Mouse (Mus musculus): ENCODE results near the gene Psmd5. TPM values are rescaled to one million over a fixed set of nuclear protein-coding genes. Genes with fewer than 3 reads are reported as not detected.

Psmd5 gene
- polyA plus RNA-seq, 1 experiment from 2014 or later = 90.4 TPM

- no peaks in the 10 kb centered on the region for H3K9me3 ChIP-seq
- H3K4me2 ChIP-seq = no peak overlapping the region
- H3K36me3 ChIP-seq = no peaks in the 10 kb centered on the region
- H3K4me1 ChIP-seq (replicated peaks) = peaks cover 15% of the 10 kb centered on the region
- no peak overlapping the region for H3K9ac ChIP-seq
- ATAC-seq (ENCODE audit: low read depth) = no peak
- WGBS = 59% methylated on average over 6 of the region's 6 CpGs
- peaks cover 4% of the 10 kb centered on the region for H3K27me3 ChIP-seq
- no peak overlapping the region for H3K27ac ChIP-seq (replicated peaks)
- H3K4me3 ChIP-seq = no peak overlapping the region
These were observed 31.7 kb upstream of the Psmd5 start for GRCm38 (mm10) chr2:34906426-34906825.

DNA sequence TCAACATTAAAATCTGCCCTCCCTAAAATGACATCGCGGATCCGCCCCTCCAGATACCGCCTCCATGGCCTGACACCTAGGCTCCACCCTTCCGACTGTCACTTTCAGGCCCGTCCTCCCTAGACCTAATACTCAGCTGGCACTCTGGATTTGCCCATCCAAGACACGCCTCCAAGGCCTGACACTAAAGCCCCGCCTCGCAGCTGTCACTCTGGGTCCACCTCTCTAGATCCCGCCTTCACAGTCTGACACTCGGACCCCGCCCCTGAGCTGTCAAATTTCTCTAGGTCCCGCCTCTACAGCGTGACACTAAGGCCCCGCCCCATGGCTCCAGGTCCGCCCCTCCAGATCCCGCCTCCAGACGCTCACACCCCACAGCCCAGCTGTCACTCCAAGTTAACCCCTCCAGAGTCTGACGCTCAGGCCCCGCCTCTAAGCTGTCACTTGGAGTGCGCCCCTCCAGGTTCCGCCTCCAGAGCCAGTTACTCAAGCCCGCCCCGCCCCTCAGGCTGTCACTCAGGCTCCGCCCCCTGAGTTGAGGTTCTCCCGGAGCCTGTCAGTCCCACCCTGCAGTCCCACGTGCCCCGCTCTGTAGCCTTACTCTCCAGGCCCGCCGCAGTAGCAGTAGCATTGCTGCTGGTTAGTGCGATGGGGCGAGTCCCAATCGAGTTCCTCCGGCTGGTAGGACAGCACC, 30.2 kb upstream of the Psmd5 start:
- H3K9me3 ChIP-seq = no peaks in the 10 kb centered on the region
- H3K4me1 ChIP-seq (replicated peaks) = peaks cover 15% of the 10 kb centered on the region
- H3K27me3 ChIP-seq = no peaks in the 10 kb centered on the region
- ATAC-seq (ENCODE audit: low read depth) = peak; percentile 97
- H3K4me3 ChIP-seq = peak overlapping the region; percentile 39
- H3K27ac ChIP-seq (replicated peaks) = peak overlapping the region; percentile 79
- H3K9ac ChIP-seq = peak overlapping the region; percentile 53; the same call in 1 of the 2 replicates
- H3K36me3 ChIP-seq = no peaks in the 10 kb centered on the region
- peak overlapping the region; percentile 61 for H3K4me2 ChIP-seq
- WGBS = under 1% methylated on average over 34 of the region's 34 CpGs

GRCm38 (mm10) chr2:34903652-34904405, 29.1 kb upstream of the Psmd5 start:
- Histone ChIP-seq H3K9ac (no peak overlapping the region), H3K4me3 (peak overlapping the region; percentile 39; the same call in 1 of the 2 replicates), H3K27ac (replicated peaks) (no peak overlapping the region)

DNA sequence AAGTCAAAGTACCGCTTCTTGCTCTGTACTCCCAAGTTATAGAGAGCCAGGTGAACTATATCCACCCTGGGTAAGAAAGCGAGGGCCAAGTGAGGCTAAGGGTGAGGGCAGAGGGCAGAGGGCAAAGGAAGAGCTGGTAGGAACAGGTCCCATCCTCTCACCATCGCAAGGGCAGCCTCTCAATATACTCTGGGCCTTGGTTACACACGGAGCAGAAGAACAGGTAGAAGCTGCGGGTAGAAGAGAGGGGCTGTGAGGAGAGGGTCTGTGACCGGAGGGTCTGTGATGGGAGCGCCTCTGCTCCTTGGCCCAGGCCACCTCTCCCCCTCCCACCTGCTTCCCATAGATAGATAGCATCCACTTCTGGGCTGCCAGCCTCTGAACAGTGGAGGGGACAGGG, 28.4 kb upstream of the Psmd5 start:
- no peaks in the 10 kb centered on the region for H3K27me3 ChIP-seq
- H3K36me3 ChIP-seq = no peaks in the 10 kb centered on the region
- peaks cover 15% of the 10 kb centered on the region for H3K4me1 ChIP-seq (replicated peaks)
- H3K9ac ChIP-seq = no peak overlapping the region
- ATAC-seq (ENCODE audit: low read depth) = no peak
- no peak overlapping the region for H3K4me2 ChIP-seq
- H3K27ac ChIP-seq (replicated peaks) = no peak overlapping the region
- no peaks in the 10 kb centered on the region for H3K9me3 ChIP-seq
- WGBS = 87% methylated on average over 7 of the region's 7 CpGs
- no peak overlapping the region for H3K4me3 ChIP-seq

More at GRCm38 (mm10) chr2:34903652-34904405, 29.1 kb upstream of the Psmd5 start:
- Histone ChIP-seq H3K4me2 (peak overlapping the region; percentile 61), H3K4me1 (replicated peaks) (peaks cover 15% of the 10 kb centered on the region), H3K27me3 (no peaks in the 10 kb centered on the region), H3K9me3 (no peaks in the 10 kb centered on the region), H3K36me3 (no peaks in the 10 kb centered on the region)
- no peak for ATAC-seq (ENCODE audit: low read depth)
- 80% methylated on average over 4 of the region's 4 CpGs for WGBS

DNA sequence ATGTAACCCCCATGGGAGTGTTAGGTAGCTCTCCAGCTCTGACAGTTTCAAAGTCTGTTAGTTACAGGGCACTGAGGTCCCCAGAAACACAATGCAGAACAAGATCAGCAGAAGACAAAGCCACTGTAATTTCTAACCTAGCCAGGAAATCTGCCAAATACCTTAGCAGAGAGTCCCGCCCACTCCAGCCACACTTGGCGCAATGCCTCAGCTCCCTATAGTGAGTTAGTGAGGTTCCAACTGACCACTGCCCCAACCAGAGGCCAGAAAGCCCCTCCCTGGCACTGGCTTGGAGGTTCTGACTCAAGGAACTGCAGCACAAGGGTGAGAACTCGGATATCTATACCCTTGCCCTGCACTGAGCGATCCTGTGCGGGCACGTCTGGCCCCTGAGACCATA, 28.0 kb upstream of the Psmd5 start:
- H3K9ac ChIP-seq = no peak overlapping the region
- no peaks in the 10 kb centered on the region for H3K27me3 ChIP-seq
- H3K9me3 ChIP-seq = no peaks in the 10 kb centered on the region
- no peak for ATAC-seq (ENCODE audit: low read depth)
- peaks cover 15% of the 10 kb centered on the region for H3K4me1 ChIP-seq (replicated peaks)
- no peaks in the 10 kb centered on the region for H3K36me3 ChIP-seq
- no peak overlapping the region for H3K4me3 ChIP-seq
- H3K4me2 ChIP-seq = no peak overlapping the region
- 86% methylated on average over 6 of the region's 6 CpGs for WGBS
- H3K27ac ChIP-seq (replicated peaks) = no peak overlapping the region

- peaks cover 15% of the 10 kb centered on the region for H3K4me1 ChIP-seq (replicated peaks)
- no peaks in the 10 kb centered on the region for H3K27me3 ChIP-seq
- 73% methylated on average over 4 of the region's 4 CpGs for WGBS
- no peak overlapping the region for H3K27ac ChIP-seq (replicated peaks)
- no peaks in the 10 kb centered on the region for H3K9me3 ChIP-seq
- no peak overlapping the region for H3K4me3 ChIP-seq
- no peaks in the 10 kb centered on the region for H3K36me3 ChIP-seq
- ATAC-seq (ENCODE audit: low read depth) = no peak
- no peak overlapping the region for H3K4me2 ChIP-seq
- H3K9ac ChIP-seq = no peak overlapping the region
These were observed 27.0 kb upstream of the Psmd5 start for GRCm38 (mm10) chr2:34901726-34902125.

GRCm38 (mm10) chr2:34900412-34900811, 25.6 kb upstream of the Psmd5 start:
- no peaks in the 10 kb centered on the region for H3K36me3 ChIP-seq
- no peak overlapping the region for H3K27ac ChIP-seq (replicated peaks)
- 87% methylated on average over 1 of the region's 1 CpGs for WGBS

GRCm38 (mm10) chr2:34899682-34900081, 24.9 kb upstream of the Psmd5 start:
- no peak overlapping the region for H3K4me3 ChIP-seq
- peaks cover 10% of the 10 kb centered on the region for H3K4me1 ChIP-seq (replicated peaks)
- no peaks in the 10 kb centered on the region for H3K36me3 ChIP-seq
- ATAC-seq (ENCODE audit: low read depth) = no peak
- no peak overlapping the region for H3K9ac ChIP-seq
- no peaks in the 10 kb centered on the region for H3K9me3 ChIP-seq
- no peaks in the 10 kb centered on the region for H3K27me3 ChIP-seq
- H3K27ac ChIP-seq (replicated peaks) = no peak overlapping the region
- H3K4me2 ChIP-seq = no peak overlapping the region
- 83% methylated on average over 11 of the region's 11 CpGs for WGBS

More at GRCm38 (mm10) chr2:34900412-34900811, 25.6 kb upstream of the Psmd5 start:
- Histone ChIP-seq H3K9ac (no peak overlapping the region), H3K4me3 (no peak overlapping the region), H3K9me3 (no peaks in the 10 kb centered on the region), H3K27me3 (no peaks in the 10 kb centered on the region), H3K4me1 (replicated peaks) (peaks cover 13% of the 10 kb centered on the region), H3K4me2 (no peak overlapping the region)
- no peak for ATAC-seq (ENCODE audit: low read depth)

- Histone ChIP-seq H3K4me3 (no peak overlapping the region), H3K9ac (no peak overlapping the region), H3K9me3 (no peaks in the 10 kb centered on the region), H3K36me3 (no peaks in the 10 kb centered on the region), H3K27me3 (no peaks in the 10 kb centered on the region), H3K27ac (replicated peaks) (no peak overlapping the region), H3K4me1 (replicated peaks) (no peaks in the 10 kb centered on the region), H3K4me2 (no peak overlapping the region)
- ATAC-seq (ENCODE audit: low read depth) = no peak
- WGBS = 30% methylated on average over 10 of the region's 10 CpGs
These were observed 23.1 kb upstream of the Psmd5 start for GRCm38 (mm10) chr2:34897820-34898219.

DNA sequence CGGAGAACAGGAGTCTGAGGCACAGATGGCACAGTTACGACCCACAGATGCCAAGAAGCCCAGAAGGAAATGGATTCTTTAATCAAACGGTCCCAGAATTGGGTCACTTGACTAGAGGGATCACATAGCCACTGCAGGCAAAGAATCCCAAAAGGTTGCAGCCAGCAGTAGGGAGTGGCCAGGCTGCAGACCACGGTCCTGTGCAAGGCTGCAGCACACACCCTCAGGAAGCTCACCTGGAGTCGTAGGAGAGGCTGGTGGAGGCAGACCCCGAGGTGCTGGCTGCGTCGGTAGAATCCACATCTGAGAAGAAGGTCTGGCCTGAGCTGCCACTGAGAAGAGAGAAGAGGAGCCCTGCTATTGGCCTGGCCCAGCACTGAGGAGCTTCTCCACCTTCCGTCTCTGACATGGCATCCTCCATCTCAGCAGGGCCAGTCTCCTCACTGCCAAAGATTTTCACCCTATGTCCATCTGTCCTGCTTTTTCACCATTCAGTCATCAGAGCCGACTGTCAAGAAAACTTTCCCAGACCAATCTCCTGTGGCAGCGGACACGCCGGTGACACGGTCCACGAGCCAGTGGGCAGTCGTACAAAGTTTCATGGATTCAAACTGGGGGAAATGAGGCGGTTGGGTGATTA, 22.2 kb upstream of the Psmd5 start:
- 86% methylated on average over 17 of the region's 17 CpGs for WGBS
- no peak overlapping the region for H3K4me3 ChIP-seq
- H3K27ac ChIP-seq (replicated peaks) = no peak overlapping the region
- H3K4me2 ChIP-seq = no peak overlapping the region
- H3K4me1 ChIP-seq (replicated peaks) = no peaks in the 10 kb centered on the region
- no peaks in the 10 kb centered on the region for H3K36me3 ChIP-seq
- no peak for ATAC-seq (ENCODE audit: low read depth)
- H3K27me3 ChIP-seq = no peaks in the 10 kb centered on the region
- no peaks in the 10 kb centered on the region for H3K9me3 ChIP-seq
- no peak overlapping the region for H3K9ac ChIP-seq

DNA sequence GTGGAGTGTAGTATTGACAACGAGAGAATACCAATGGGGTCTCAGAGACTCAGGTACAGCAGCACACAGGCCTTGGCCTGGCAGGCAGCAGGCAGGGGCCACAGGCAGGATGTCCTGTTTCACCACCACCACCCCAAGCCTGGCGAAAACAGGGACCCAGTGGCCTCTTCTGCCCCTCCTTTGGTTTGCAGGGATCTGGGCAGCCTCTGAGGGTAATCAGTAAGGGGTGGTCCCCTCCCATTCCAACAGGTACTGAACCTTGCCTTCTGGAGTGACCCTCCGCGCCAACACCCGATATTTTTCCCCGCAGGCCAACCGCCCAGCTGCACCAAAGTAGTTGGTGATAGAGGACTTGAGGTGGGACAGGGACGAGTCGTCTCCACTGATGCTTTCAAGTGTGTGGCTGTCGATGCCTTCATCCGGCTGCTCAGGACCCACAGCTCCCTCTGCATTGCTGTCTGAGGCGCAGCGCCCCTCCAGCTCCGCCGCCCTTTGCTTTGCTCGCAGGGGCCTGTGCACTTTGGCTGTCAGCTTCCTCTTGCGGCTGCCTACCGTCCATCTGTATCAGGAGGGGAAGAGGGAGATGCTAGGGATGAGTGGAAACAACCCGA, 20.8 kb upstream of the Psmd5 start:
- WGBS = 80% methylated on average over 19 of the region's 19 CpGs
- no peak overlapping the region for H3K4me3 ChIP-seq
- H3K4me2 ChIP-seq = no peak overlapping the region
- H3K9me3 ChIP-seq = no peaks in the 10 kb centered on the region
- H3K9ac ChIP-seq = no peak overlapping the region
- no peaks in the 10 kb centered on the region for H3K27me3 ChIP-seq
- no peak for ATAC-seq (ENCODE audit: low read depth)
- no peaks in the 10 kb centered on the region for H3K36me3 ChIP-seq
- H3K27ac ChIP-seq (replicated peaks) = no peak overlapping the region
- no peaks in the 10 kb centered on the region for H3K4me1 ChIP-seq (replicated peaks)

- Histone ChIP-seq H3K9me3 (no peaks in the 10 kb centered on the region), H3K4me2 (no peak overlapping the region), H3K4me3 (no peak overlapping the region), H3K9ac (no peak overlapping the region), H3K4me1 (replicated peaks) (no peaks in the 10 kb centered on the region), H3K36me3 (no peaks in the 10 kb centered on the region), H3K27ac (replicated peaks) (no peak overlapping the region), H3K27me3 (no peaks in the 10 kb centered on the region; the same call in 1 of the 2 replicates)
- no peak for ATAC-seq (ENCODE audit: low read depth)
- WGBS = 76% methylated on average over 5 of the region's 5 CpGs
These were observed 19.2 kb upstream of the Psmd5 start for GRCm38 (mm10) chr2:34893950-34894349.
